Mouse (Mus musculus) G1E (cell line): Measurements from ENCODE around the gene Apoa2.

Source experiments
- CTCF ChIP-seq: IDR thresholded peaks from 2 replicates; pipeline ENCODE4 v1.5.1; 2012; ENCODE audit warnings: low read depth, low read length, inconsistent platforms, mixed read lengths
- GATA1 ChIP-seq: IDR thresholded peaks from 2 replicates; pipeline ENCODE4 v1.6.1; 2012; ENCODE audit warnings: borderline replicate concordance, low read length, inconsistent platforms, mixed read lengths
- POLR2AphosphoS5 ChIP-seq: IDR thresholded peaks from 2 replicates; pipeline ENCODE4 v1.6.1; 2012; ENCODE audit warnings: low read depth, low read length, inconsistent platforms; ENCODE audit not compliant: insufficient replicate concordance
- TAL1 ChIP-seq: conservative IDR thresholded peaks from 2 replicates; pipeline ENCODE4 v1.6.1; 2012; ENCODE audit warnings: low read depth, low read length, inconsistent platforms, mixed read lengths

GRCm38 (mm10) chr1:171232800-171233730 lies 8.2 kb downstream of the Apoa2 start:
- no peak for TF ChIP-seq CTCF
- no peak for TF ChIP-seq TAL1
- TF ChIP-seq POLR2AphosphoS5, result no peak
- TF ChIP-seq GATA1, result no peak
